Mouse (Mus musculus): ENCODE measurements around the gene Zfp646. TPM values are rescaled to one million over a fixed set of nuclear protein-coding genes. Genes with fewer than 3 reads are reported as not detected.
"Not testable (repeated sequence)": the region's sequence is repeated elsewhere in the genome, so short reads cannot be mapped to it uniquely, and the experiment has no call there.

Zfp646 gene
- total RNA-seq, 2 experiments from 2014 or later: 13.6 to 13.9 TPM

- intact Hi-C loops (cut with DNase I; ENCODE audit: low total_unique reads): no loop called here
- DNase-seq: peak; percentile 91
These were observed 687 bp downstream of the Zfp646 start, which contains the start of gene Zfp668 for GRCm38 (mm10) chr7:127876467-127877348. Gene Zfp668, minus strand, starts transcription at chr7:127876828.

GRCm38 (mm10) chr7:127879301-127879700, 3.3 kb downstream of the Zfp646 start:
- intact Hi-C loops (cut with DNase I; ENCODE audit: low total_unique reads): no loop called here
- no peak for DNase-seq

- no peak for DNase-seq
- intact Hi-C loops (cut with DNase I; ENCODE audit: low total_unique reads): no loop called here
These were observed 4.4 kb downstream of the Zfp646 start for GRCm38 (mm10) chr7:127880431-127880830.

GRCm38 (mm10) chr7:127885951-127886350, 9.9 kb downstream of the Zfp646 start:
- intact Hi-C loops (cut with DNase I; ENCODE audit: low total_unique reads): no loop called here
- DNase-seq: peak; percentile 85

- DNase-seq: no peak
- intact Hi-C loops (cut with DNase I; ENCODE audit: low total_unique reads): no loop called here
These were observed 10.5 kb downstream of the Zfp646 start for GRCm38 (mm10) chr7:127886551-127886950.

GRCm38 (mm10) chr7:127887191-127887590, 11.2 kb downstream of the Zfp646 start:
- DNase-seq: no peak
- intact Hi-C loops (cut with DNase I; ENCODE audit: low total_unique reads): no loop called here

GRCm38 (mm10) chr7:127887781-127888180, 11.8 kb downstream of the Zfp646 start:
- intact Hi-C loops (cut with DNase I; ENCODE audit: low total_unique reads): no loop called here
- no peak for DNase-seq

GRCm38 (mm10) chr7:127888821-127889220, 12.8 kb downstream of the Zfp646 start:
- intact Hi-C loops (cut with DNase I; ENCODE audit: low total_unique reads): no loop called here
- no peak for DNase-seq

- DNase-seq: no peak
- intact Hi-C loops (cut with DNase I; ENCODE audit: low total_unique reads): no loop called here
These were observed 14.8 kb downstream of the Zfp646 start, which contains the start of gene Prss53 for GRCm38 (mm10) chr7:127890798-127891197. Gene Prss53, minus strand, starts transcription at chr7:127890970.

GRCm38 (mm10) chr7:127894480-127894879, 18.5 kb downstream of the Zfp646 start:
- intact Hi-C loops (cut with DNase I; ENCODE audit: low total_unique reads): no loop called here
- DNase-seq: no peak

GRCm38 (mm10) chr7:127895442-127895841, 19.4 kb downstream of the Zfp646 start, which contains the start of the genes Gm21974 and Vkorc1:
Gene Gm21974, minus strand, starts transcription at chr7:127895454.
Gene Vkorc1, minus strand, starts transcription at chr7:127895617.
- intact Hi-C loops (cut with DNase I; ENCODE audit: low total_unique reads): no loop called here
- peak; percentile 95 for DNase-seq

- intact Hi-C loops (cut with DNase I; ENCODE audit: low total_unique reads); DNase-seq: not testable (repeated sequence)
These were observed 19.9 kb downstream of the Zfp646 start for GRCm38 (mm10) chr7:127895891-127896290.

- intact Hi-C loops (cut with DNase I; ENCODE audit: low total_unique reads): no loop called here
- DNase-seq: peak; percentile 71
These were observed 20.4 kb downstream of the Zfp646 start for GRCm38 (mm10) chr7:127896384-127896783.

GRCm38 (mm10) chr7:127897542-127897941, 21.5 kb downstream of the Zfp646 start:
- intact Hi-C loops (cut with DNase I; ENCODE audit: low total_unique reads): no loop called here
- DNase-seq: no peak

GRCm38 (mm10) chr7:127898179-127898956, 22.3 kb downstream of the Zfp646 start:
- DNase-seq: no peak
- intact Hi-C loops (cut with DNase I; ENCODE audit: low total_unique reads): no loop called here

GRCm38 (mm10) chr7:127899997-127900396, 24.0 kb downstream of the Zfp646 start:
- intact Hi-C loops (cut with DNase I; ENCODE audit: low total_unique reads): no loop called here
- no peak for DNase-seq

GRCm38 (mm10) chr7:127901772-127902171, 25.8 kb downstream of the Zfp646 start:
- DNase-seq: no peak
- intact Hi-C loops (cut with DNase I; ENCODE audit: low total_unique reads): no loop called here

- intact Hi-C loops (cut with DNase I; ENCODE audit: low total_unique reads): no loop called here
- DNase-seq: peak; percentile 82
These were observed 28.2 kb downstream of the Zfp646 start, which contains the start of gene Bckdk for GRCm38 (mm10) chr7:127903971-127904796. Gene Bckdk, plus strand, starts transcription at chr7:127904082.

- DNase-seq: no peak
- intact Hi-C loops (cut with DNase I; ENCODE audit: low total_unique reads): no loop called here
These were observed 31.9 kb downstream of the Zfp646 start for GRCm38 (mm10) chr7:127907939-127908338.

All from gastrocnemius, postnatal 14 days (tissue).